Mouse (Mus musculus) layer of hippocampus, adult 9-11 months (tissue): ENCODE results near the gene Ppp6r2.

Experiments used
- DNase-seq: peaks from one replicate; pipeline ENCODE4 v3.0.0; 2022

The Ppp6r2 gene

GRCm38 (mm10) chr15:89275497-89275896 lies 64.1 kb downstream of the Ppp6r2 start:
- no peak for DNase-seq

- no peak for DNase-seq
Measured at GRCm38 (mm10) chr15:89277366-89277765, 66.0 kb downstream of the Ppp6r2 start.

GRCm38 (mm10) chr15:89282546-89282945 lies 71.2 kb downstream of the Ppp6r2 start:
- DNase-seq: no peak

GRCm38 (mm10) chr15:89284094-89284493 lies 72.7 kb downstream of the Ppp6r2 start:
- no peak for DNase-seq

GRCm38 (mm10) chr15:89285004-89285403 lies 73.7 kb downstream of the Ppp6r2 start:
- DNase-seq: peak; percentile 70

- no peak for DNase-seq
Measured at GRCm38 (mm10) chr15:89285478-89285877, 74.1 kb downstream of the Ppp6r2 start.

GRCm38 (mm10) chr15:89286114-89286513 lies 74.8 kb downstream of the Ppp6r2 start:
- no peak for DNase-seq

GRCm38 (mm10) chr15:89286582-89286981 lies 75.2 kb downstream of the Ppp6r2 start:
- no peak for DNase-seq

- no peak for DNase-seq
Measured at GRCm38 (mm10) chr15:89288227-89288767, 76.9 kb downstream of the Ppp6r2 start.

- no peak for DNase-seq
Measured at GRCm38 (mm10) chr15:89289455-89289854, 78.1 kb downstream of the Ppp6r2 start.

GRCm38 (mm10) chr15:89291521-89291920 lies 80.2 kb downstream of the Ppp6r2 start:
- DNase-seq: no peak

- no peak for DNase-seq
Measured at GRCm38 (mm10) chr15:89292795-89293194, 81.4 kb downstream of the Ppp6r2 start.

- DNase-seq: no peak
Measured at GRCm38 (mm10) chr15:89293778-89294177, 82.4 kb downstream of the Ppp6r2 start.

GRCm38 (mm10) chr15:89295580-89296165 lies 84.3 kb downstream of the Ppp6r2 start:
- DNase-seq: no peak

- DNase-seq: no peak
Measured at GRCm38 (mm10) chr15:89296465-89296864, 85.1 kb downstream of the Ppp6r2 start.

GRCm38 (mm10) chr15:89297695-89298094 lies 86.3 kb downstream of the Ppp6r2 start:
- peak; percentile 63 for DNase-seq

GRCm38 (mm10) chr15:89300180-89300579 lies 88.8 kb downstream of the Ppp6r2 start:
- DNase-seq: no peak

GRCm38 (mm10) chr15:89300600-89300999 lies 89.2 kb downstream of the Ppp6r2 start:
- no peak for DNase-seq

GRCm38 (mm10) chr15:89305966-89306365 lies 94.6 kb downstream of the Ppp6r2 start:
- DNase-seq: no peak

GRCm38 (mm10) chr15:89307461-89307860 lies 96.1 kb downstream of the Ppp6r2 start:
- DNase-seq: no peak

GRCm38 (mm10) chr15:89308406-89309139 lies 97.2 kb downstream of the Ppp6r2 start:
- peak; percentile 57 for DNase-seq

- DNase-seq: peak; percentile 92
Measured at GRCm38 (mm10) chr15:89309962-89310498, 98.7 kb downstream of the Ppp6r2 start.

- DNase-seq: no peak
Measured at GRCm38 (mm10) chr15:89313359-89313758, 102.0 kb downstream of the Ppp6r2 start.

- peak; percentile 63 for DNase-seq
Measured at GRCm38 (mm10) chr15:89314107-89314506, 102.8 kb downstream of the Ppp6r2 start.
